Mouse (Mus musculus): ENCODE results near the gene Akr7a5.

DNA sequence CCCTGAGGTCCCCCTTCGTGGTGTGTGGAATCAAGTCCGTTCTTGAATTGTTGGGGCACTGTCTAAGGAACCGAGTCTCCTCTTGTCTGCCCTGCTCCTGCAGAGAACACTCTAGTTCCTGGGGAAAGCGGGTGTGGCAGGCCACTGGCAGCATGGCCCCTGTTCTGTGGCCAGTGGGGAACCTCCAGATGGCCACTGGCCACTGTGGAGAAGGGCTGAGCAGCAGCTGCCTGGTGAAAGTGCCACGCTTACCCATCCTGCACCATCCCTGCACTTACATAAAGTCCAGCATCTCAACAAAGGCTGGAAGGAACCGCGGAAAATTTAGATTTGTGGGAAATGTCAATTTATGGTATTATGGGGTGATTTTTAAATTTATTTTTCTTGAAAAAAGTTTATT lies 34.1 kb upstream of the Akr7a5 start:
- TF ChIP-seq CTCF (IDR thresholded peaks at IDR 0.05) (no peak), EP300 (IDR thresholded peaks at IDR 0.05) (no peak)
